Mouse (Mus musculus) adrenal gland, adult (tissue): Measurements from ENCODE around the gene Trabd.

Experiments
- DNase-seq, 2 experiments: peaks; one replicate each; pipeline ENCODE4 v3.0.0; 2022 to 2023; ENCODE audit warnings: low spot score in 1 of 2; ENCODE audit not compliant: inconsistent age in 2 of 2

Gene Trabd

GRCm38 (mm10) chr15:89125351-89125750, 50.4 kb downstream of the Trabd start:
- DNase-seq = no peak

- no peak for DNase-seq
These were observed 51.7 kb downstream of the Trabd start for GRCm38 (mm10) chr15:89126622-89127021.

- DNase-seq = no peak
These were observed 52.5 kb downstream of the Trabd start for GRCm38 (mm10) chr15:89127364-89127940.

- peak; percentile 86 to 97 for DNase-seq
These were observed 53.7 kb downstream of the Trabd start, which contains the start of gene Hdac10 for GRCm38 (mm10) chr15:89128382-89129350. Gene Hdac10 (minus strand): TSS chr15:89128700.

- DNase-seq = no peak
These were observed 55.3 kb downstream of the Trabd start for GRCm38 (mm10) chr15:89130245-89130644.

GRCm38 (mm10) chr15:89131316-89131715, 56.4 kb downstream of the Trabd start:
- DNase-seq = no peak
